In the genomic region with DNA sequence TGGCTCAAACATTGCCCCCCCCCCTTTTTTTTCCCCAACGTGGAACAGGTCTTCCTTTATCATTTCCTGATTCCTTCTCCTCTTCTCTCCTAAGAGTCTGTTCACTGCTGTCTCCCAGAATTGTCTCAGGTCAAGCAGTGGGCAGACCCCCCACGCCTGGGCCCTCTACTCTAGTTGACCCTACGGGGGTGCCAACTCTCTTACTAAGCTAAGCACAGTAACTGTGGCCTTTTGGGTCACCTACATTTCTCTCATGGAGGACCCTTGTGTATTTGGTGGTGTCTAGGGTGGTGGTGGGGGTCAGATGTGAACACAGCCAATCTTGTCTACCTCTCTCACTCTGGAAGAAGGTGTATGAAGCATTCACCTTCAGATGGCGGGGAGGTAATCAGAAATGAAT, we compare ENCODE assay signal across 13 mouse cellular contexts.
A peak's percentile ranks its signal among the peaks of the same experiment; 100 is the strongest.
DNase-seq lines count a peak whose midpoint lies in the region; ATAC-seq lines count a peak whose summit lies in the region.
"Had no signal": no experiment of that assay in that cellular context is flagged by ENCODE, and none has a peak within 500 bp of the region (broad histone marks: within the 10 kb centered on the region; RNA-seq: fewer than 3 reads in every experiment).

No protein-coding gene starts in this region.

- peak overlapping the region; percentile 79 for H3K27ac ChIP-seq in forebrain, embryonic 10.5 days
- no peak overlapping the region for H3K27ac ChIP-seq in forebrain, embryonic 15.5 days (replicated peaks)
- peak overlapping the region; percentile 27; the same call in 1 of the 2 replicates for H3K27ac ChIP-seq in intestine, embryonic 14.5 days (ENCODE audit: low read depth)
- H3K27ac ChIP-seq in intestine, embryonic 16.5 days (ENCODE audit: low read length): no peak overlapping the region
- no peak overlapping the region for H3K27ac ChIP-seq in midbrain, embryonic 11.5 days (ENCODE audit: low read depth, low read length)
- no peak overlapping the region for H3K27ac ChIP-seq in midbrain, embryonic 15.5 days
- peak overlapping the region; percentile 50 for H3K27ac ChIP-seq in macrophage
- H3K27ac ChIP-seq: midbrain, embryonic 12.5 days; neural tube, embryonic 12.5 days had no signal

- DNase-seq in forebrain, embryonic 10.5 days (ENCODE audit: extremely low spot score, low spot score): no peak
- no peak for DNase-seq in intestine, embryonic 14.5 days (ENCODE audit: low spot score)
- DNase-seq in midbrain, embryonic 11.5 days (ENCODE audit: low spot score, missing footprints): peak; percentile 39
- no peak for DNase-seq in right cerebral cortex, postnatal 4 days
- DNase-seq: cerebellum, adult 9-11 months; left cerebral cortex, postnatal 4 days had no signal

- H3K9ac ChIP-seq in forebrain, embryonic 15.5 days (replicated peaks): no peak overlapping the region
- H3K9ac ChIP-seq in intestine, embryonic 14.5 days (ENCODE audit: low read length): no peak overlapping the region
- no peak overlapping the region for H3K9ac ChIP-seq in intestine, embryonic 16.5 days (ENCODE audit: low read depth, low read length)
- H3K9ac ChIP-seq in midbrain, embryonic 11.5 days (ENCODE audit: low read length): no peak overlapping the region
- H3K9ac ChIP-seq in midbrain, embryonic 15.5 days: no peak overlapping the region
- H3K9ac ChIP-seq: hindbrain, embryonic 12.5 days; midbrain, embryonic 12.5 days; neural tube, embryonic 12.5 days had no signal

- H3K4me3 ChIP-seq in forebrain, embryonic 10.5 days: no peak overlapping the region
- no peak overlapping the region for H3K4me3 ChIP-seq in forebrain, embryonic 15.5 days
- H3K4me3 ChIP-seq in intestine, embryonic 14.5 days (ENCODE audit: low read depth, low read length): no peak overlapping the region
- H3K4me3 ChIP-seq in intestine, embryonic 16.5 days (ENCODE audit: low read length): no peak overlapping the region
- no peak overlapping the region for H3K4me3 ChIP-seq in midbrain, embryonic 11.5 days (ENCODE audit: low read depth, low read length)
- H3K4me3 ChIP-seq in midbrain, embryonic 15.5 days: no peak overlapping the region
- no peak overlapping the region for H3K4me3 ChIP-seq in macrophage (ENCODE audit: inconsistent target)
- H3K4me3 ChIP-seq: hindbrain, embryonic 12.5 days; midbrain, embryonic 12.5 days; neural tube, embryonic 12.5 days had no signal

- peaks cover 26% of the 10 kb centered on the region for H3K4me1 ChIP-seq in forebrain, embryonic 10.5 days
- peaks cover 21% of the 10 kb centered on the region for H3K4me1 ChIP-seq in forebrain, embryonic 15.5 days
- H3K4me1 ChIP-seq in intestine, embryonic 14.5 days (replicated peaks; ENCODE audit: control insufficient read depth, insufficient read depth, low read length): 0 out of 2 replicates have a peak, but pooled peaks cover 7% of the 10 kb centered on the region
- no peaks in the 10 kb centered on the region for H3K4me1 ChIP-seq in intestine, embryonic 16.5 days (ENCODE audit: control insufficient read depth, insufficient read depth, low read length)
- H3K4me1 ChIP-seq in midbrain, embryonic 11.5 days (ENCODE audit: control insufficient read depth, insufficient read depth, low read length): no peaks in the 10 kb centered on the region
- H3K4me1 ChIP-seq in midbrain, embryonic 15.5 days: peaks cover 3% of the 10 kb centered on the region; the same call in 1 of the 2 replicates

- H3K9me3 ChIP-seq in forebrain, embryonic 10.5 days: peaks cover 4% of the 10 kb centered on the region; the same call in 1 of the 2 replicates
- H3K9me3 ChIP-seq in forebrain, embryonic 15.5 days: no peaks in the 10 kb centered on the region
- H3K9me3 ChIP-seq in intestine, embryonic 14.5 days (ENCODE audit: control insufficient read depth, low read length): no peaks in the 10 kb centered on the region
- H3K9me3 ChIP-seq in intestine, embryonic 16.5 days (ENCODE audit: control insufficient read depth, low read length): no peaks in the 10 kb centered on the region
- no peaks in the 10 kb centered on the region for H3K9me3 ChIP-seq in midbrain, embryonic 11.5 days (ENCODE audit: control insufficient read depth, low read length)
- H3K9me3 ChIP-seq in midbrain, embryonic 15.5 days: no peaks in the 10 kb centered on the region
- H3K9me3 ChIP-seq: hindbrain, embryonic 12.5 days; midbrain, embryonic 12.5 days; neural tube, embryonic 12.5 days had no signal

- no peaks in the 10 kb centered on the region for H3K79me2 ChIP-seq in macrophage (ENCODE audit: inconsistent target)

- H3K27me3 ChIP-seq in forebrain, embryonic 10.5 days (ENCODE audit: poor library complexity, severe bottlenecking): no peaks in the 10 kb centered on the region
- no peaks in the 10 kb centered on the region for H3K27me3 ChIP-seq in forebrain, embryonic 15.5 days
- H3K27me3 ChIP-seq in intestine, embryonic 14.5 days (replicated peaks; ENCODE audit: control insufficient read depth, insufficient read depth, low read length): no peaks in the 10 kb centered on the region
- no peaks in the 10 kb centered on the region for H3K27me3 ChIP-seq in intestine, embryonic 16.5 days (replicated peaks; ENCODE audit: control insufficient read depth, insufficient read depth, low read length)
- H3K27me3 ChIP-seq in midbrain, embryonic 11.5 days (ENCODE audit: control insufficient read depth, insufficient read depth, low read length): no peaks in the 10 kb centered on the region
- H3K27me3 ChIP-seq in midbrain, embryonic 15.5 days (replicated peaks): no peaks in the 10 kb centered on the region
- H3K27me3 ChIP-seq: hindbrain, embryonic 12.5 days; midbrain, embryonic 12.5 days; neural tube, embryonic 12.5 days had no signal

- H3K4me2 ChIP-seq in forebrain, embryonic 15.5 days (replicated peaks): no peak overlapping the region
- no peak overlapping the region for H3K4me2 ChIP-seq in intestine, embryonic 14.5 days (ENCODE audit: low read length)
- no peak overlapping the region for H3K4me2 ChIP-seq in intestine, embryonic 16.5 days (ENCODE audit: low read depth, low read length)
- no peak overlapping the region for H3K4me2 ChIP-seq in midbrain, embryonic 11.5 days
- H3K4me2 ChIP-seq in midbrain, embryonic 15.5 days: no peak overlapping the region
- H3K4me2 ChIP-seq: hindbrain, embryonic 12.5 days; midbrain, embryonic 12.5 days; neural tube, embryonic 12.5 days had no signal

- ATAC-seq in forebrain, embryonic 15.5 days (replicated peaks): no peak
- ATAC-seq in intestine, embryonic 14.5 days (replicated peaks; ENCODE audit: low FRiP score, low TSS enrichment, low read depth): no peak
- ATAC-seq in intestine, embryonic 16.5 days: no peak
- ATAC-seq in midbrain, embryonic 11.5 days (ENCODE audit: low FRiP score): no peak
- ATAC-seq in midbrain, embryonic 15.5 days (replicated peaks): no peak

- no peaks in the 10 kb centered on the region for H3K36me3 ChIP-seq in forebrain, embryonic 10.5 days (replicated peaks)
- no peaks in the 10 kb centered on the region for H3K36me3 ChIP-seq in forebrain, embryonic 15.5 days
- H3K36me3 ChIP-seq in intestine, embryonic 14.5 days (ENCODE audit: control insufficient read depth, insufficient read depth, low read length): no peaks in the 10 kb centered on the region
- H3K36me3 ChIP-seq in intestine, embryonic 16.5 days (ENCODE audit: control insufficient read depth, insufficient read depth, low read length): no peaks in the 10 kb centered on the region
- no peaks in the 10 kb centered on the region for H3K36me3 ChIP-seq in midbrain, embryonic 11.5 days (ENCODE audit: control insufficient read depth, insufficient read depth, low read length)
- H3K36me3 ChIP-seq in midbrain, embryonic 15.5 days (replicated peaks): no peaks in the 10 kb centered on the region
- no peaks in the 10 kb centered on the region for H3K36me3 ChIP-seq in macrophage (ENCODE audit: inconsistent target)
- H3K36me3 ChIP-seq: hindbrain, embryonic 12.5 days; midbrain, embryonic 12.5 days; neural tube, embryonic 12.5 days had no signal

- WGBS in forebrain, embryonic 10.5 days: 83% methylated on average over 4 of the region's 4 CpGs
- WGBS in forebrain, embryonic 15.5 days: 84% methylated on average over 4 of the region's 4 CpGs
- 70% methylated on average over 4 of the region's 4 CpGs for WGBS in intestine, embryonic 14.5 days
- WGBS in intestine, embryonic 16.5 days: 75% methylated on average over 4 of the region's 4 CpGs
- 81% methylated on average over 4 of the region's 4 CpGs for WGBS in midbrain, embryonic 11.5 days
- WGBS in midbrain, embryonic 15.5 days: 87% methylated on average over 4 of the region's 4 CpGs
- 73% methylated on average over 4 of the region's 4 CpGs for WGBS in macrophage (ENCODE audit: missing documents)

Comparison
In these comparisons a context has a peak if more than half of its experiments do, and no peak if none do; other contexts are left out.
1. H3K27ac ChIP-seq: peak in forebrain, embryonic 10.5 days (single experiment), intestine, embryonic 14.5 days (single experiment) and macrophage (single experiment); none in forebrain, embryonic 15.5 days (single experiment), intestine, embryonic 16.5 days (single experiment), midbrain, embryonic 11.5 days (single experiment) and midbrain, embryonic 15.5 days (single experiment).